Mouse (Mus musculus): ENCODE data around the gene Wnk4. TPM values are rescaled to one million over a fixed set of nuclear protein-coding genes. Genes with fewer than 3 reads are reported as not detected.

Gene Wnk4
- polyA plus RNA-seq, 1 experiment from 2014 or later: 6.0 TPM

DNA sequence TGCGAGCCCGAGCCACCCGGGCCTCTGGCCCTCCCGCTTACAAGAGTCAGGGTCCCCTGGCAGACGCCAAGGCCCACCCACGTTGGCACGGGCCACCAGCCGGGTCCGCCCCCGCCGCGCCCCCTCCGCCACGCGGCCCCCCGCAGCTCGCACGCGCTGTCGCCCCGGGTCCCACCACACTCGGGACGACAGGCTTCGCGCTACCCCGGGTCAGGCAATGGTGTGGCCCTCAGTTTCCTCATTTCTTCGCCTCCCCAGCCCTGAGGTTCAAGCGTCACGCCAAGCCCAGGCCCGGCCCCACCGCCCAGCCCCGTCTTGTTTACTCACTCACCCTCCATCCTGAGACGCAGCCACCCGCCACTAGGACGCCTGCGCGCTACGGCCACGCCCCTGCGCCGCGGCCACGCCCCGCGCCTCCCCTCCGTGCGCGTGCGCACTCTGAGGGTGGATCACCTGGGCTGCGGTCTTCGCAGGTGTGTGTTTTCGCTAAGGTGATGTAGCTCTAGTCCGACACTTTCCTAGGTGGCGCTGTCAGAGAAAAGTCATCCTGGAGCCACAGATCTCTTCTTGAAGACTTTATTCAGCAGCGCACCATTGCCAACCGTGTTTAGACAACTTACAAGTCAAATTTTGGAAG is 34.2 kb upstream of the Wnk4 start, which contains the start of gene Ezh1:
Gene Ezh1, minus strand, starts transcription at position 399 of the 637 bp plus-strand sequence.
- 0 out of 2 replicates have a peak, but pooled peaks cover 8% of the 10 kb centered on the region for H3K4me1 ChIP-seq (replicated peaks; ENCODE audit: control insufficient read depth, insufficient read depth, low read length)
- H3K27ac ChIP-seq: peak within 1 kb of the TSS; percentile 23; the same call in 1 of the 2 replicates
- H3K36me3 ChIP-seq (replicated peaks; ENCODE audit: control insufficient read depth, insufficient read depth): no peaks in the 10 kb centered on the region
- WGBS: 1% methylated on average over 55 of the region's 56 CpGs
- no peaks in the 10 kb centered on the region for H3K9me3 ChIP-seq (ENCODE audit: control insufficient read depth, low read length)
- peak within 1 kb of the TSS; percentile 85 for H3K4me2 ChIP-seq (replicated peaks)
- DNase-seq (ENCODE audit: low spot score) (peak; percentile 87), ATAC-seq (ENCODE audit: low FRiP score) (peak; percentile 92)
- H3K4me3 ChIP-seq (replicated peaks; ENCODE audit: low read length): peak within 1 kb of the TSS; percentile 77
- no peaks in the 10 kb centered on the region for H3K27me3 ChIP-seq (ENCODE audit: control insufficient read depth, insufficient read depth, low read length)
- H3K9ac ChIP-seq: peak within 1 kb of the TSS; percentile 75

DNA sequence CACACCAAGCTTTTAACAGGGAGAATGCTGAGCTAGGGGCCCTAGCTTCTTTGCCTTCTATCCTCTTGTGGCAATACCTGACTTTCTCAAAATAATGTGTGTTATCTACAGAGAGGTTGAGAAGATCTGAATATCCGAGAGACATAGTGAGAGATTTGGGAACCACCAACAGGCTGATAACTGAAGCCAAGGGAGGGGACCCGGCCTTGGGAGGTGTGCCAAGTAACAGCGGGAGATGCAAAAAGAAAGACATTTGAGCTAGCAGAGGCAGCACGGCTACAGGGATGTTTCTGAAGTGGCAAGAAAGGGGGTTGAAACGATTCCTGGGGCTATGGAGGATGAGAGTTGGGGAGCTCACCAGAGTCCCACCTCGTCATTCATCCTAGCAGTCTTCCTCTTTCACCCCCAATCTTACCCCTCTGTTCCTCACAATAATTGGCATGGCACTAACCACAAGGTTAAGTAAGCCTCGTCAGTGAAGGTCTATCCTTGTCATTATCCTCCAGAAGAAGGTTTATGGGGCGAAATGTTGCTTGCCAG is 30.9 kb upstream of the Wnk4 start:
- no peak overlapping the region for H3K9ac ChIP-seq
- WGBS: 18% methylated on average over 8 of the region's 8 CpGs
- H3K36me3 ChIP-seq (replicated peaks; ENCODE audit: control insufficient read depth, insufficient read depth): no peaks in the 10 kb centered on the region
- no peak overlapping the region for H3K4me2 ChIP-seq (replicated peaks)
- no peaks in the 10 kb centered on the region for H3K9me3 ChIP-seq (ENCODE audit: control insufficient read depth, low read length)
- ATAC-seq (ENCODE audit: low FRiP score) (no peak), DNase-seq (ENCODE audit: low spot score) (no peak)
- H3K4me1 ChIP-seq (replicated peaks; ENCODE audit: control insufficient read depth, insufficient read depth, low read length): 0 out of 2 replicates have a peak, but pooled peaks cover 8% of the 10 kb centered on the region
- H3K27ac ChIP-seq: 0 out of 2 replicates have a peak overlapping the region, but pooled peaks have one; percentile 72
- no peak overlapping the region for H3K4me3 ChIP-seq (replicated peaks; ENCODE audit: low read length)
- no peaks in the 10 kb centered on the region for H3K27me3 ChIP-seq (ENCODE audit: control insufficient read depth, insufficient read depth, low read length)

DNA sequence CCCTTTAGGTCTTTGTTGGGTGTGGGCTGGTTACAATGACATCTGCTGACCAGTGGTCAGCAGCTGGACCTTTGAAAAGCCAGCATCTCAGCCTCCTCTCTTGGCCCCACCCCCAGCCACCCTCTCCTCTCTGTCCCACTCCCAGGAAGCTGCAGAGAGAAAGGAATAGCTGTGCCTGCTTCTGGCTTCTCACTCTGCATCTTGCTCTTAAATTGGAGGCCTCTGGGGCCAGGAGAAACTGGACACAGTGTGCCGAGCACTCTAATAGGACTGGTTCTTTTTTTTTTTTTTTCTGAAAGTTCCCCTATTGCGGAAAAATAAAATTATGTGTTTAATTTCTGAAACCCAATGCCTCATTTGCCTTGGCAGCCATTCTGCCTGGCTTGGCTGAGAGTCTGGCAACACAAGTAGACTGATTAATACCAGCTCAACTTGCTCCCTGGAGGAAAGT is 30.3 kb upstream of the Wnk4 start:
- Histone ChIP-seq H3K9ac (no peak overlapping the region), H3K36me3 (replicated peaks; ENCODE audit: control insufficient read depth, insufficient read depth) (no peaks in the 10 kb centered on the region), H3K9me3 (ENCODE audit: control insufficient read depth, low read length) (no peaks in the 10 kb centered on the region), H3K4me1 (replicated peaks; ENCODE audit: control insufficient read depth, insufficient read depth, low read length) (0 out of 2 replicates have a peak, but pooled peaks cover 8% of the 10 kb centered on the region), H3K4me2 (replicated peaks) (no peak overlapping the region), H3K27ac (peak overlapping the region; percentile 72), H3K4me3 (replicated peaks; ENCODE audit: low read length) (no peak overlapping the region), H3K27me3 (ENCODE audit: control insufficient read depth, insufficient read depth, low read length) (no peaks in the 10 kb centered on the region)
- ATAC-seq (ENCODE audit: low FRiP score) (no peak), DNase-seq (ENCODE audit: low spot score) (no peak)
- WGBS: 23% methylated on average over 2 of the region's 2 CpGs

GRCm38 (mm10) chr11:101230526-101230925 is 29.8 kb upstream of the Wnk4 start:
- ATAC-seq (ENCODE audit: low FRiP score) (no peak), DNase-seq (ENCODE audit: low spot score) (no peak)
- no peak overlapping the region for H3K4me3 ChIP-seq (replicated peaks; ENCODE audit: low read length)
- H3K4me1 ChIP-seq (replicated peaks; ENCODE audit: control insufficient read depth, insufficient read depth, low read length): 0 out of 2 replicates have a peak, but pooled peaks cover 3% of the 10 kb centered on the region
- H3K9me3 ChIP-seq (ENCODE audit: control insufficient read depth, low read length): no peaks in the 10 kb centered on the region
- peak overlapping the region; percentile 72 for H3K27ac ChIP-seq
- 0 out of 2 replicates have a peak overlapping the region, but pooled peaks have one; percentile 10 for H3K4me2 ChIP-seq (replicated peaks)
- H3K27me3 ChIP-seq (ENCODE audit: control insufficient read depth, insufficient read depth, low read length): no peaks in the 10 kb centered on the region
- 13% methylated on average over 5 of the region's 5 CpGs for WGBS
- no peak overlapping the region for H3K9ac ChIP-seq
- H3K36me3 ChIP-seq (replicated peaks; ENCODE audit: control insufficient read depth, insufficient read depth): no peaks in the 10 kb centered on the region

GRCm38 (mm10) chr11:101230991-101231871 is 29.1 kb upstream of the Wnk4 start:
- 0 out of 2 replicates have a peak overlapping the region, but pooled peaks have one; percentile 1 for H3K4me3 ChIP-seq (replicated peaks; ENCODE audit: low read length)
- DNase-seq (ENCODE audit: low spot score): no peak
- no peak; the same call in 1 of the 2 replicates for ATAC-seq (ENCODE audit: low FRiP score)
- no peaks in the 10 kb centered on the region for H3K36me3 ChIP-seq (replicated peaks; ENCODE audit: control insufficient read depth, insufficient read depth)
- H3K4me1 ChIP-seq (replicated peaks; ENCODE audit: control insufficient read depth, insufficient read depth, low read length): no peaks in the 10 kb centered on the region
- H3K27ac ChIP-seq: peak overlapping the region; percentile 72
- no peak overlapping the region for H3K9ac ChIP-seq
- WGBS: 17% methylated on average over 18 of the region's 18 CpGs
- no peaks in the 10 kb centered on the region for H3K9me3 ChIP-seq (ENCODE audit: control insufficient read depth, low read length)
- no peaks in the 10 kb centered on the region for H3K27me3 ChIP-seq (ENCODE audit: control insufficient read depth, insufficient read depth, low read length)
- peak overlapping the region; percentile 23 for H3K4me2 ChIP-seq (replicated peaks)

- Histone ChIP-seq H3K36me3 (replicated peaks; ENCODE audit: control insufficient read depth, insufficient read depth) (no peaks in the 10 kb centered on the region), H3K4me3 (replicated peaks; ENCODE audit: low read length) (no peak overlapping the region), H3K9ac (no peak overlapping the region), H3K4me2 (replicated peaks) (peak overlapping the region; percentile 23; the same call in 1 of the 2 replicates), H3K27me3 (ENCODE audit: control insufficient read depth, insufficient read depth, low read length) (no peaks in the 10 kb centered on the region), H3K4me1 (replicated peaks; ENCODE audit: control insufficient read depth, insufficient read depth, low read length) (no peaks in the 10 kb centered on the region), H3K27ac (peak overlapping the region; percentile 72), H3K9me3 (ENCODE audit: control insufficient read depth, low read length) (no peaks in the 10 kb centered on the region)
- DNase-seq (ENCODE audit: low spot score) (no peak), ATAC-seq (ENCODE audit: low FRiP score) (no peak)
- WGBS: 58% methylated on average over 6 of the region's 6 CpGs
These were observed 28.1 kb upstream of the Wnk4 start for GRCm38 (mm10) chr11:101232010-101232839.

- H3K27me3 ChIP-seq (ENCODE audit: control insufficient read depth, insufficient read depth, low read length): no peaks in the 10 kb centered on the region
- no peak overlapping the region for H3K4me2 ChIP-seq (replicated peaks)
- no peaks in the 10 kb centered on the region for H3K4me1 ChIP-seq (replicated peaks; ENCODE audit: control insufficient read depth, insufficient read depth, low read length)
- no peak overlapping the region for H3K9ac ChIP-seq
- no peak overlapping the region for H3K27ac ChIP-seq
- H3K4me3 ChIP-seq (replicated peaks; ENCODE audit: low read length): no peak overlapping the region
- ATAC-seq (ENCODE audit: low FRiP score) (no peak), DNase-seq (ENCODE audit: low spot score) (no peak)
- H3K9me3 ChIP-seq (ENCODE audit: control insufficient read depth, low read length): no peaks in the 10 kb centered on the region
- H3K36me3 ChIP-seq (replicated peaks; ENCODE audit: control insufficient read depth, insufficient read depth): no peaks in the 10 kb centered on the region
- 78% methylated on average over 1 of the region's 1 CpGs for WGBS
These were observed 27.1 kb upstream of the Wnk4 start for GRCm38 (mm10) chr11:101233240-101233639.

DNA sequence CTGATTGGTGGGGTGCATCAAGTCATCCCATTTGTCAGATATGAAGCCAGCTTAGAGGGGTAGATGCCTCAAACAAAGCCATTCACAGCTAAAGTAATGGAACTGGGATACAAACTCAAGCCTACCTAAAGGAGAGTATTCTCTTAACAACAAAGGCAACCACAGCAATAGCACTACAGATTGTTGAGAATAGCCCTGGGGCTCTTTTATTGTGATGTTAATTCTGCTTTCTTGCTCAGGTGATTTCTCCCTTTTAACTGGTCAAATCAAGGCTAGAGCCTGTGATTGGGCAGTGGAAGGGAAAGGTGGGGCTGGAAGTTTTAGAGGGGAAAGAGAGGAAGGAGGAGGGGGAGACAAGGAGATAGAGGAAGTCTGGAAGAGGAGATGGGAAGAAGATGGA is 26.2 kb upstream of the Wnk4 start:
- no peak overlapping the region for H3K4me2 ChIP-seq (replicated peaks)
- no peaks in the 10 kb centered on the region for H3K36me3 ChIP-seq (replicated peaks; ENCODE audit: control insufficient read depth, insufficient read depth)
- ATAC-seq (ENCODE audit: low FRiP score) (no peak), DNase-seq (ENCODE audit: low spot score) (no peak)
- H3K27me3 ChIP-seq (ENCODE audit: control insufficient read depth, insufficient read depth, low read length): no peaks in the 10 kb centered on the region
- no peaks in the 10 kb centered on the region for H3K4me1 ChIP-seq (replicated peaks; ENCODE audit: control insufficient read depth, insufficient read depth, low read length)
- no peaks in the 10 kb centered on the region for H3K9me3 ChIP-seq (ENCODE audit: control insufficient read depth, low read length)
- no peak overlapping the region for H3K4me3 ChIP-seq (replicated peaks; ENCODE audit: low read length)
- no peak overlapping the region for H3K27ac ChIP-seq
- no peak overlapping the region for H3K9ac ChIP-seq
